Mouse (Mus musculus): ENCODE results near the gene Nsmf. TPM values are rescaled to one million over a fixed set of nuclear protein-coding genes. Genes with fewer than 3 reads are reported as not detected.

Gene Nsmf
- polyA plus RNA-seq, 1 experiment = 32.1 TPM

DNA sequence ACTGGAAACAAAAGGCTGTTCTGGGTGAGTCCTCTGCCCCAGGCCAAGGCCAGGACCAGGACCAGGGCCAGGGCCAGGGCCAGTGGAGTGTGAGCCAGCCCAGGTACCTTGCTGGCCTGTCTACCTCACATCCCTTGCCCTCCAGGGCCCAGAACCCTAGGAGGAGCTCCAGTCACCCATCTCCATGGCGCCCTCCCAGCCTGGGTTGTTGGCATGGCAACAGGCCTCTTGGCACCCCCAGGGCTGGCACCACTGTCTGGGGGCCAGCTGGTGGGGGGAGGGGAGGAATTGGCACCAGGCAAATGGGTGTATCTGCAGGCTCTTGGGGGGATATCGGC lies 882 bp downstream of the Nsmf start:
- Histone ChIP-seq H3K4me3 (replicated peaks) (peak overlapping the region; percentile 95), H3K4me1 (peaks cover 46% of the 10 kb centered on the region)

GRCm38 (mm10) chr2:25055409-25056155 lies 1.4 kb downstream of the Nsmf start:
- Histone ChIP-seq H3K27me3 (replicated peaks) (peaks cover 5% of the 10 kb centered on the region), H3K4me1 (peaks cover 51% of the 10 kb centered on the region), H3K9me3 (no peaks in the 10 kb centered on the region), H3K4me3 (replicated peaks) (no peak overlapping the region), H3K36me3 (replicated peaks; ENCODE audit: low read length) (peaks cover 85% of the 10 kb centered on the region)
- TF ChIP-seq GATA1 (IDR thresholded peaks at IDR 0.05; ENCODE audit: borderline replicate concordance, low read length) (no peak), FLI1 (IDR thresholded peaks at IDR 0.05; ENCODE audit: low read length) (no peak)

More for the DNA sequence above, 882 bp downstream of the Nsmf start:
- TF ChIP-seq GATA1 (IDR thresholded peaks at IDR 0.05; ENCODE audit: borderline replicate concordance, low read length) (no peak), FLI1 (IDR thresholded peaks at IDR 0.05; ENCODE audit: low read length) (no peak)
- no peaks in the 10 kb centered on the region for H3K9me3 ChIP-seq
- peaks cover 85% of the 10 kb centered on the region for H3K36me3 ChIP-seq (replicated peaks; ENCODE audit: low read length)
- peaks cover 6% of the 10 kb centered on the region for H3K27me3 ChIP-seq (replicated peaks)

- Histone ChIP-seq H3K4me3 (replicated peaks) (no peak overlapping the region), H3K36me3 (replicated peaks; ENCODE audit: low read length) (peaks cover 79% of the 10 kb centered on the region), H3K27me3 (replicated peaks) (peaks cover 2% of the 10 kb centered on the region), H3K9me3 (no peaks in the 10 kb centered on the region), H3K4me1 (peaks cover 55% of the 10 kb centered on the region)
- TF ChIP-seq FLI1 (IDR thresholded peaks at IDR 0.05; ENCODE audit: low read length) = no peak
- TF ChIP-seq GATA1 (IDR thresholded peaks at IDR 0.05; ENCODE audit: borderline replicate concordance, low read length) = no peak
Observed at GRCm38 (mm10) chr2:25058926-25059325, 4.8 kb downstream of the Nsmf start.

DNA sequence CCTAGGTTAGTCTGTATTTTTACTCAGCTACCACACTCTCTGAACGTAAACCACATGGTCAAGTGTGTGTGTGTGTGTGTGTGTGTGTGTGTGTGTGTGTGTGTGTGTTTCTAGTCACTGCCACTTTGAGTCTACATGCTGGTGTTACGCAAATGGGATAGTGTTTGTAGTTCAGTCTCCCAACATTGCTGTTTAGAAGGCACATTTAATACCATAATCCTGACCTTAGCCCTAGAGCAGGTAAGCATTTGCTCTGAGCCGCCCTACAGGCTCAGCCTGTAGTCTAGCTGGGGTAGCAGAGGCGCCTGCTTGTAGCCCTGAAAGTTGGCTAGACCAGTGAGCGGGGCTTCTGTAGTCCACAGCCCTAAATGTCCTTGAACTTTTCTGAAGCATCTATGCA lies 9.4 kb downstream of the Nsmf start:
- Histone ChIP-seq H3K27me3 (replicated peaks) (peaks cover 6% of the 10 kb centered on the region), H3K9me3 (no peaks in the 10 kb centered on the region), H3K4me1 (peaks cover 25% of the 10 kb centered on the region), H3K4me3 (replicated peaks) (no peak overlapping the region), H3K36me3 (replicated peaks; ENCODE audit: low read length) (peaks cover 48% of the 10 kb centered on the region)
- TF ChIP-seq GATA1 (IDR thresholded peaks at IDR 0.05; ENCODE audit: borderline replicate concordance, low read length) (no peak), FLI1 (IDR thresholded peaks at IDR 0.05; ENCODE audit: low read length) (no peak)

DNA sequence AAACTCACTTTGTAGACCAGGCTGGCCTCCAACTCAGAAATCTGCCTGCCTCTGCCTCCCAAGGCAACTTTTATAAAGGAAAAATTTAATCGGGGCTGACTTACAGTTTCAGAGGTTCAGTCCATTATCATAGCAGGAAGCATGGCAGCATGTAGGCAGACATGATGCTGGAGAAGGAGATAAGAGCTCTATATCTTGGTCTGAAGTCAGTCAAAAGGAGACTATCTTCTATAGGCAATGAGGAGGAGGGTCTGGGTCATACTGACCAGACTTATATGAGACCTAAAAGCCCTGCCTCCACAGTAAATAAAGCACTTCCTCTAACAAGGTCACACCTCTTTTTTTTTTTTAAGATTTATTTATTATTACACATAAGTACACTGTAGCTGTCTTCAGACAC lies 10.1 kb downstream of the Nsmf start:
- TF ChIP-seq FLI1 (IDR thresholded peaks at IDR 0.05; ENCODE audit: low read length) (no peak), GATA1 (IDR thresholded peaks at IDR 0.05; ENCODE audit: borderline replicate concordance, low read length) (no peak)
- Histone ChIP-seq H3K9me3 (no peaks in the 10 kb centered on the region), H3K36me3 (replicated peaks; ENCODE audit: low read length) (peaks cover 41% of the 10 kb centered on the region)

GRCm38 (mm10) chr2:25065537-25065936 lies 11.4 kb downstream of the Nsmf start:
- H3K27me3 ChIP-seq (replicated peaks) = peaks cover 6% of the 10 kb centered on the region
- no peak overlapping the region for H3K4me3 ChIP-seq (replicated peaks)
- peaks cover 16% of the 10 kb centered on the region for H3K4me1 ChIP-seq
- TF ChIP-seq FLI1 (IDR thresholded peaks at IDR 0.05; ENCODE audit: low read length) = no peak
- no peak for TF ChIP-seq GATA1 (IDR thresholded peaks at IDR 0.05; ENCODE audit: borderline replicate concordance, low read length)
- peaks cover 28% of the 10 kb centered on the region for H3K36me3 ChIP-seq (replicated peaks; ENCODE audit: low read length)
- no peaks in the 10 kb centered on the region for H3K9me3 ChIP-seq

More for the DNA sequence above, 10.1 kb downstream of the Nsmf start:
- H3K27me3 ChIP-seq (replicated peaks) = peaks cover 6% of the 10 kb centered on the region
- H3K4me3 ChIP-seq (replicated peaks) = no peak overlapping the region
- H3K4me1 ChIP-seq = peaks cover 25% of the 10 kb centered on the region

DNA sequence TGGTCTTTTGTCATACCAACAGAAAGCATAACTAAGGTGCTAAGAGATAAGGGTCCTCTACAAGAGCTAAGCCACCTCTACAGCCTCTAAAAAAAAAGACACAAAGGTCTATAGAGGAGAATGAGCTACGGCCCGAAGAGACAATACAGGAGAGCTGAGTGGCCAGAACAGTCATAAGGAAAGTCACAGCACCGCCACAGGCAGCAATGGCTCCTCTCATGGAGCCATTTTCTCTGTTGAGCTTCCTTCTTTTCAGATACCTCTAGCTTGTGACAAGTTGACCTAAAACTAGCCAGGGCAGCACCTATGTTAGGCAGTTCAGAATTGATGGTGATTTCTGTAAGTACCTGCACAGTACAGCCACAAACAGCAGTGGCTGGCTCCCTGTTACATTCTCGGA lies 12.4 kb downstream of the Nsmf start:
- Histone ChIP-seq H3K9me3 (no peaks in the 10 kb centered on the region), H3K4me1 (peaks cover 9% of the 10 kb centered on the region; the same call in 1 of the 2 replicates), H3K36me3 (replicated peaks; ENCODE audit: low read length) (peaks cover 18% of the 10 kb centered on the region), H3K4me3 (replicated peaks) (no peak overlapping the region), H3K27me3 (replicated peaks) (peaks cover 9% of the 10 kb centered on the region)
- no peak for TF ChIP-seq FLI1 (IDR thresholded peaks at IDR 0.05; ENCODE audit: low read length)
- TF ChIP-seq GATA1 (IDR thresholded peaks at IDR 0.05; ENCODE audit: borderline replicate concordance, low read length) = no peak

GRCm38 (mm10) chr2:25069537-25069936 lies 15.4 kb downstream of the Nsmf start:
- no peak for TF ChIP-seq FLI1 (IDR thresholded peaks at IDR 0.05; ENCODE audit: low read length)
- TF ChIP-seq GATA1 (IDR thresholded peaks at IDR 0.05; ENCODE audit: borderline replicate concordance, low read length) = no peak
- Histone ChIP-seq H3K4me3 (replicated peaks) (no peak overlapping the region), H3K27me3 (replicated peaks) (peaks cover 7% of the 10 kb centered on the region), H3K9me3 (no peaks in the 10 kb centered on the region), H3K36me3 (replicated peaks; ENCODE audit: low read length) (no peaks in the 10 kb centered on the region), H3K4me1 (peaks cover 16% of the 10 kb centered on the region; the same call in 1 of the 2 replicates)

GRCm38 (mm10) chr2:25072398-25072797 lies 18.2 kb downstream of the Nsmf start:
- Histone ChIP-seq H3K4me3 (replicated peaks) (no peak overlapping the region), H3K9me3 (no peaks in the 10 kb centered on the region), H3K4me1 (peaks cover 19% of the 10 kb centered on the region), H3K36me3 (replicated peaks; ENCODE audit: low read length) (no peaks in the 10 kb centered on the region), H3K27me3 (replicated peaks) (peaks cover 5% of the 10 kb centered on the region)
- TF ChIP-seq FLI1 (IDR thresholded peaks at IDR 0.05; ENCODE audit: low read length) (no peak), GATA1 (IDR thresholded peaks at IDR 0.05; ENCODE audit: borderline replicate concordance, low read length) (no peak)

DNA sequence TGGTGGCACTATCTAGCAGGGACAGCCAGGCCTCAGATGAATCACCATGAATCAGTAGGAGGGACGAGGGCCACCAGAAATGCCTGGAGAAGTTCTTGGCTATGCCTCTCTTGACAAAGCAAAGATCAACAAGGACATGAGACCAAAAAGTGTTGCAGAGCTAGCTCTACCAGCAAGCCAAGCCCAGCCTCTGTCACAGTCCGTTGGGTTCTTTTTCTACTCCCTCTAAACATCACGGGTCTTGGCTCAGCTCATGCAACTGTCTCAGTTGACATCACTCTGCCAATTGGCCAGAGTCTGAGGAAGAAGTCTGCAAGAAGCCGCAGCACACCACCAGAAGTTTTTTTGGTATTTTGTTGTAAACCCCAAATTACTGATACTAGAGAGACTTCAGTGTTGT lies 21.4 kb downstream of the Nsmf start:
- no peak for TF ChIP-seq FLI1 (IDR thresholded peaks at IDR 0.05; ENCODE audit: low read length)
- Histone ChIP-seq H3K4me1 (peaks cover 26% of the 10 kb centered on the region), H3K9me3 (no peaks in the 10 kb centered on the region), H3K27me3 (replicated peaks) (peaks cover 13% of the 10 kb centered on the region), H3K36me3 (replicated peaks; ENCODE audit: low read length) (no peaks in the 10 kb centered on the region), H3K4me3 (replicated peaks) (peak overlapping the region; percentile 3)
